Mouse (Mus musculus) lung, embryonic 16.5 days (tissue): Measurements from ENCODE around the gene Itm2b. TPM values are rescaled to one million over a fixed set of nuclear protein-coding genes. Genes with fewer than 3 reads are reported as not detected.

ENCODE experiments used
- ATAC-seq: fragments of 200-750 bp; cut with Nextera tagmentation; 2 replicates; pipeline ENCODE4 v1.8.0; 2017; ENCODE audit warnings: low read depth, mild to moderate bottlenecking, moderate library complexity
- H3K27ac ChIP-seq: fragments of 300-500 bp; sonication (generic); 2 replicates; pipeline ENCODE4 v1.5.1; 2014; ENCODE audit warnings: mild to moderate bottlenecking, control low read depth, low read length
- H3K27me3 ChIP-seq: fragments of 300-500 bp; sonication (generic); 2 replicates; pipeline ENCODE4 v1.6.1; 2014; ENCODE audit warnings: low read depth, low read length, mixed read lengths; ENCODE audit not compliant: control insufficient read depth, insufficient read depth
- H3K36me3 ChIP-seq: fragments of 300-500 bp; sonication (generic); 2 replicates; pipeline ENCODE4 v1.6.1; 2014; ENCODE audit warnings: low read length; ENCODE audit not compliant: control insufficient read depth, insufficient read depth
- H3K4me1 ChIP-seq: fragments of 300-500 bp; sonication (generic); replicated peaks from 2 replicates; pipeline ENCODE4 v1.6.1; 2014; ENCODE audit warnings: low read length, mixed read lengths; ENCODE audit not compliant: control insufficient read depth, insufficient read depth
- H3K4me2 ChIP-seq: fragments of 300-500 bp; sonication (generic); 2 replicates; pipeline ENCODE4 v1.6.1; 2014; ENCODE audit warnings: low read depth, low read length, control low read depth
- H3K4me3 ChIP-seq: fragments of 300-500 bp; sonication (generic); 2 replicates; pipeline ENCODE4 v1.5.1; 2014; ENCODE audit warnings: mild to moderate bottlenecking, low read length, control low read depth
- H3K9ac ChIP-seq: fragments of 300-500 bp; sonication (generic); 2 replicates; pipeline ENCODE4 v1.6.1; 2014; ENCODE audit warnings: low read length, control low read depth
- H3K9me3 ChIP-seq: fragments of 300-500 bp; sonication (generic); 2 replicates; pipeline ENCODE4 v1.6.1; 2016; ENCODE audit warnings: low read length; ENCODE audit not compliant: control insufficient read depth
- WGBS: fragments of 180-500 bp; shearing (Covaris S2); extraction: QIAGEN DNeasy Blood & Tissue Kit; methylation state at CpG from one replicate; pipeline ENCODE4 v1.1.7; 2014; 5-methylcytosine and 5-hydroxymethylcytosine counted together
- polyA plus RNA-seq: library from polyadenylated mRNA; unstranded; fragments of >200 nt; fragmentation: Nextera tagmentation; extraction: Ambion mirVana; gene quantifications from 2 replicates; pipeline ENCODE4 v1.2.1, GENCODE M21; 2015

The Itm2b gene
- polyA plus RNA-seq, 1 experiment from 2014 or later: 1,001 TPM

DNA sequence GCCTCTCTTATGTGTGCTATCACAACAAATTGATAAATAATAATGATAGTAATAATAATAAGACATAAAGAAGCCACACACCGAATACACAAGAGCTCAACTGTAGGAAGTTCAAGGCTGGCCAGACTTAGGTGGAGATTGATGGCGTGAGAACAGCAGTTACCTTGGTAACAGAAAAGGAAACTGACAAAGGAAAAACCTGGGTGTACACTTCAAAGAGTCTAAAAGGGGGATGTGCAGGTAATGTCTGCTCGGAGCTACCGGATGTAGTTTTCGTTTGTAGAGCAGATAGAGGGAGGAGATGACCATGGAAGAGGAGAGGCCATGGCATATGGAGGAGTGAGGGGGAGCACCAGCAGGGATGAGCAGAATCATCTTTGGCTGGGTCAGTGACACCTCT is 31.4 kb upstream of the Itm2b start:
- Histone ChIP-seq H3K4me1 (no peaks in the 10 kb centered on the region), H3K4me3 (no peak overlapping the region), H3K36me3 (no peaks in the 10 kb centered on the region), H3K4me2 (no peak overlapping the region), H3K9me3 (no peaks in the 10 kb centered on the region), H3K27me3 (no peaks in the 10 kb centered on the region), H3K9ac (no peak overlapping the region), H3K27ac (no peak overlapping the region)
- ATAC-seq: no peak
- 69% methylated on average over 5 of the region's 5 CpGs for WGBS

DNA sequence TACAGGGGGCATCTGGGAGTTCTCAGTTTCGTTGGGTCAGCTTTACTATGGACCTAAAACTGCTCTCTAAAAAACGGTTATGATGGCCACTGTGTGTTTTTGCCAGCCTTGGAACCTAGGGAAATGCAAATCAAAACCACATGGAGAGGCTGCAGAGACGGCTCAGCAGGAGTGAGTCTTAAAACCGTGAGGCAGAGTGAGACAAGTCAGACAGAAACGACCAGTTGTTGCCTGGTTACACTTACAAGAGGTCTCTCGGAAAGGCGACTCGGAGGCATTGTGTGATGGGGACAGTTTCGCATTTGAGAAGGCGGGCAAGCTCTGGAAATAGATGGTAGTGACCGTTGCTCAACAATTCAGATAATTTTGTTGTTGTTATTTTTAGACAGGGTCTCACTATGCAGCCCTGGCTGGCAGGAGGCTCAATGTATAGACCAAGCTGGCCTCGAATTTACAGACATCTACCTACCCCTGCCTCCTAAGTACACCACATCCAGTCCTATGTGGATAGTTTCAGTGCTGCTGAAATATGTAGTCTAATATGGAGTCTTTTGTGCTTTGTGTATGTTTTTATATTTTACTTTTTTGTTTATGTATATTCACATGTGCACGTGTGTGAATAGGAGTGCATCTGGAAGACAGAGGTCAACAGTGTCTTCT is 30.4 kb upstream of the Itm2b start:
- H3K4me1 ChIP-seq: no peaks in the 10 kb centered on the region
- ATAC-seq: no peak
- no peak overlapping the region for H3K27ac ChIP-seq
- H3K9me3 ChIP-seq: no peaks in the 10 kb centered on the region
- 39% methylated on average over 13 of the region's 13 CpGs for WGBS
- H3K4me2 ChIP-seq: no peak overlapping the region
- H3K27me3 ChIP-seq: no peaks in the 10 kb centered on the region
- H3K9ac ChIP-seq: no peak overlapping the region
- no peak overlapping the region for H3K4me3 ChIP-seq
- H3K36me3 ChIP-seq: no peaks in the 10 kb centered on the region

DNA sequence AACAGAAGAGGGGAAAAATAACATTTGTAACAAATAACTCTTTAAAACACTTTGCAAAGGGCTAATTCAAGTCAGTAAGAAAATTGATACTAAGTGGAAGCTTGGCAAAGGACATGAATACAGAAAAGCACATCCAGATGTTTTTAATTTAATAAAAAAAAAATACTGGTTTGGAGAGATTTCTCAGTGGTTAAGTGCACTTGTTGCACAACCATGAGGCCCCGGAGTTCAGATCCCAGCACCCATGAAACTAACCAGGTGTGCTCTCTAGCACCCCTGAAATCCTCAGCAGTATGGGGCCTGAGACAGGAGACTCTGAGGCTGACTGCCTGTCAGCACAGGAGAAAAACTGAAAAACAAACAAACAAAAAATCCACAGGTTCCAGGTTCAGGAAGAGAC is 26.6 kb upstream of the Itm2b start:
- Histone ChIP-seq H3K27me3 (no peaks in the 10 kb centered on the region), H3K4me3 (no peak overlapping the region), H3K9me3 (no peaks in the 10 kb centered on the region), H3K4me1 (no peaks in the 10 kb centered on the region), H3K9ac (no peak overlapping the region), H3K4me2 (no peak overlapping the region), H3K27ac (no peak overlapping the region), H3K36me3 (no peaks in the 10 kb centered on the region)
- 80% methylated on average over 1 of the region's 1 CpGs for WGBS
- ATAC-seq: no peak

DNA sequence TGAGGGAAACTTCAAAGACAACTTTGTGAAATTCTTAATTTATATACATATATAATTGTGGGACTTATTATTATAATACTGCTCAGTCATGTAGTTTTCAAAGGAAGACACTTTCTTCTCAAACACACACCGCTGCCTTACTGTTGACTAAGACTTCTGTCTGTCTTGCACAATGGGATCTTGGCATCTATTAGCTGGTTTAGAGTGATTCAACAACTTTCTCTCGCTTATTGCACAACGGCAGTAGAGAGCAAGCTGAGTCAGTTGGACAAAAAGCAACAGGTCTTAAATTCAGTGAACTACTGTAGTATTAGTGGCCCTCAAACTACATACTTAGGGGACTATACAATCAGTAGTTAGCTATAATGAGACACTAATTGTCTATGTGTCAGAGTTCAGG is 25.0 kb upstream of the Itm2b start:
- ATAC-seq: peak; percentile 45; the same call in 1 of the 2 replicates
- 64% methylated on average over 3 of the region's 3 CpGs for WGBS

DNA sequence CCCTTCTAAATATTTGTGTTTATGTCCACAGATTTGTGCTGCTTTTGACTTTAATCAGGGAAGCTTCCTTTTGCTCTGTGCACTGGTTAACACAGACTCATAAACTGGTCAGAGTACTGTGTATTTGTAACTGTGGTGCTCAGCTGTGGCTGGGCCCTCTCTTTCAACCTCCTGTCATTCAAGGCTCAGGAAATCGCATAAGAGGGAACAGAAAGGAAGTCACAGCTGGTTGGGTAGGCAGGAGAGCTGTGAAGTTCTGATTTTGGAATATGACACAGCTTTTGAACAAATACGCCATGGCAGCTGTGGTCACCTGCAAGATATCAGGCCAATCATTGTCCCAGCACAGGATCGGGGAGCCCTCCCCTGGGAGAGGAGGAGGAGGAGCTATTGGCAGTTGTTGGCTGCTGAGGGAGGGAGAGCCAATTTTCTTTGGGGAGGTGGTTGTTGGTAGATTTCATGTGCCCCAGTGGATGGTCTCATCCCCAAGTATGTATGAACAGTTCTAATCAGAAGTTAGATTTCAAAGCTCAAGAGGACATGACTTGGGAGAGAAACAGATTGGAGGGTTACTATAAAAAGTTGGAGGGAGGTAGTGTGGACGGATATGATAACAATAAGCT is 23.2 kb upstream of the Itm2b start:
- WGBS: 62% methylated on average over 4 of the region's 4 CpGs
- Histone ChIP-seq H3K4me1 (no peaks in the 10 kb centered on the region), H3K27ac (no peak overlapping the region), H3K27me3 (no peaks in the 10 kb centered on the region), H3K4me2 (no peak overlapping the region), H3K36me3 (no peaks in the 10 kb centered on the region), H3K4me3 (no peak overlapping the region), H3K9me3 (no peaks in the 10 kb centered on the region), H3K9ac (no peak overlapping the region)
- ATAC-seq: no peak

More for the DNA sequence above, 25.0 kb upstream of the Itm2b start:
- no peaks in the 10 kb centered on the region for H3K4me1 ChIP-seq
- H3K27me3 ChIP-seq: no peaks in the 10 kb centered on the region
- no peak overlapping the region for H3K4me2 ChIP-seq
- no peak overlapping the region for H3K27ac ChIP-seq
- H3K4me3 ChIP-seq: no peak overlapping the region
- no peaks in the 10 kb centered on the region for H3K9me3 ChIP-seq
- no peak overlapping the region for H3K9ac ChIP-seq
- no peaks in the 10 kb centered on the region for H3K36me3 ChIP-seq

DNA sequence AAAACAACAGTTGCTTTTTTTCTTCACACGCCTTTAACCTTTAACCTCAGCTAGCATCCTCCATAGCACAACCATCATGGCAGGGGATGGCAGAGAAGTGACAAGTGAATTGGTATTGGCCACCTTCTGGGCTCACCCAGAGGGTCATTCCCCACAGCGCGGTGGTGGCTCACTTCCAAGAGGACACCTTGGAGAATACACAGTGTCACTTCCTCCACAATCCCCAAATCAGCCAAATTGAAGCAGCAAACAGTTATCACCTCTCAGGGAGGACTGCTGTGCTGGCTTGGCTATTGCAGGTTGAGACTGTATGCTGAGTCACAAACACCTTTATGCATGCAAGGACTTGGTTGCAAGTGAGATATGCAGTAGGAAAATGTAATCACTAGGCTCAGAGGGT is 18.9 kb upstream of the Itm2b start:
- Histone ChIP-seq H3K9me3 (no peaks in the 10 kb centered on the region), H3K36me3 (no peaks in the 10 kb centered on the region), H3K4me1 (peaks cover 12% of the 10 kb centered on the region), H3K27me3 (no peaks in the 10 kb centered on the region), H3K4me3 (no peak overlapping the region), H3K4me2 (no peak overlapping the region), H3K27ac (no peak overlapping the region), H3K9ac (no peak overlapping the region)
- no peak for ATAC-seq
- WGBS: 61% methylated on average over 3 of the region's 3 CpGs

DNA sequence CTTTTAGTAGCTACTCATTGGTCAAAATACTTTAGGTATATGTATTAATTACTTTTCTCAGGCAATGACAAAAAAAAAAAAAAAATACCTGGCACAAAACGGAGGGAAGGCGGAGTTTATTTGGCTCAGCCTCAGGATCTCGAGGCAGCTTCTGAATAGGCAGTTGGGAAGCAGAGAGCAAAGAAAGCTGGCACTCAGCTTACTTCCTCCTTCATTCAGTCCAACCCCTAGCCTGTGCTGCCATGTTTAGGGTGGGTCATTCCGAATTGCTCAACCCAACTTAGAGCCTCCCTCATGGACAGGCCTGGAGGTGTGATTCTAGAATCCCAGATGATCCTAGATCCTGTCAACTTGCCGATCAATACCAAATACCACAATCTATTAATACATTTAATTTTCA is 18.3 kb upstream of the Itm2b start:
- peak; percentile 72 for ATAC-seq
- Histone ChIP-seq H3K4me1 (peaks cover 12% of the 10 kb centered on the region), H3K27ac (no peak overlapping the region), H3K4me3 (no peak overlapping the region), H3K4me2 (no peak overlapping the region), H3K36me3 (no peaks in the 10 kb centered on the region), H3K9ac (no peak overlapping the region), H3K27me3 (no peaks in the 10 kb centered on the region), H3K9me3 (no peaks in the 10 kb centered on the region)
- 52% methylated on average over 5 of the region's 5 CpGs for WGBS

DNA sequence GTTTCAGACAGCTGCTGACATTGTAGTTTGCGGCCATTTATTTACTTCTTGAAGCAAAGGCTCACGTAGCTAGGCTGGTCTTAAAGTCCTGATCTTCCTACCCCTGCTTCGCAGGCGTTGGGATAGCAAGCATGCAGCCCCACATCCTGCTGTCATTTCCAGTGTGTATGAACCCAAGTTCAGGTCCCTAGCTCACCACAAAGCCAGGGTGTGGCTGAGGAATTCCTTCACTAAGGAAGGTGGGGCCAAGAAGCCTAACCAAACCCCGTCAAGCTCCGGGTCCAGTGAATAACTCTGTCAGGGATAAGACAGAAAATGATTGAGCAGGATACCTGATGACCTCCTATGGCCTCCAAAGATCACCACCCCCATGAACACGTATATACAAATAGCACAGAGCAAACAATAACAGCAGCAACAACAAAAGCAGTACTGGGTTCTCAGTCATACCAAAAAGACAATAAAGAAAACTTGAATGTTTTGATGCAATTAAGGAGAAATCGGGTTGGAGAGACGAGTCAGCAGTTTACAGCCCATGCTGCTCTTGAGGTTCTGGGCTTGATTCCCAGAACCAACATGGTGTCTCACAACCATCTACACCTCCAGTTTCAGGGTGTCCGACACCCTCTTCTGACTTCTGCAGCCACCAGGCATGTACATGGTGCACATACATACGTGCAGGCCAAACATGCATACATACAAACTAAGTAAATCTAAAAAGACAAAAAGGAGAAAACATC is 17.4 kb upstream of the Itm2b start:
- WGBS: 61% methylated on average over 11 of the region's 11 CpGs
- no peaks in the 10 kb centered on the region for H3K27me3 ChIP-seq

DNA sequence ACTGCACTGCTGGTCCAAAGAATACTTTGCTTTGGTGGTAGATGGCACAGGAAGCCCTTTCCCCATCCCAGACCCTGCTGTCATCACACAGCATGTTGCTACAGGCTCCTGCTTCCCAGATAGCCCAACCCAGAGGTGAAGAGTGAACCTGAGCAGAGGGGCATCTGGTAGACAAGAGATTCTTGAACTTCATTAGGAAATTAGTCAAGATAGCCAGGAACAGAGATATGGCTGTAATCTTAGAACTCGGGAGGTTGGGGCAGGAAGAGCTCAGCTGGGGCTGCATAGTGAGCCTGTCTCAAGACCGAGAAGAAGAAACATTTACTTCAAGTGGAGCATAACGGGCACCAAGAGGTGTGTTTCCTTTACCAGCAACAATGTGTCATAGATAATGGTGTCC is 16.3 kb upstream of the Itm2b start:
- ATAC-seq: no peak
- no peak overlapping the region for H3K4me2 ChIP-seq
- no peaks in the 10 kb centered on the region for H3K9me3 ChIP-seq
- WGBS: 45% methylated on average over 3 of the region's 3 CpGs
- H3K4me3 ChIP-seq: no peak overlapping the region
- H3K4me1 ChIP-seq: peaks cover 12% of the 10 kb centered on the region
- no peak overlapping the region for H3K9ac ChIP-seq
- no peaks in the 10 kb centered on the region for H3K27me3 ChIP-seq
- H3K36me3 ChIP-seq: no peaks in the 10 kb centered on the region
- H3K27ac ChIP-seq: no peak overlapping the region

More for the DNA sequence above, 17.4 kb upstream of the Itm2b start:
- no peak for ATAC-seq
- Histone ChIP-seq H3K27ac (0 out of 2 replicates have a peak overlapping the region, but pooled peaks have one; percentile 5), H3K4me2 (no peak overlapping the region), H3K4me3 (no peak overlapping the region), H3K36me3 (no peaks in the 10 kb centered on the region), H3K9me3 (no peaks in the 10 kb centered on the region), H3K4me1 (peaks cover 12% of the 10 kb centered on the region), H3K9ac (no peak overlapping the region)
